Mouse (Mus musculus) left cerebral cortex, postnatal 10 days (tissue): ENCODE results near the gene Kcnip2. TPM values are rescaled to one million over a fixed set of nuclear protein-coding genes. Genes with fewer than 3 reads are reported as not detected.

Experiments
- DNase-seq, 2 experiments: peaks; one replicate each; pipeline ENCODE4 v3.0.0; 2021 to 2022; ENCODE audit warnings: low spot score in 2 of 2, mixed read lengths in 1 of 2; ENCODE audit errors: extremely low spot score in 1 of 2
- intact Hi-C: fragments of 180-260 bp; cut with DNase I; formaldehyde crosslinking; loops from one replicate; pipeline ENCODE4 v1.15.1; 2025
- total RNA-seq, 2 experiments: library from RNA; stranded (reverse); gene quantifications; 2 replicates each; pipeline ENCODE4 v1.2.3; 2021

Gene Kcnip2
- 100 to 1,000 TPM; 114 to 127 TPM for total RNA-seq

DNA sequence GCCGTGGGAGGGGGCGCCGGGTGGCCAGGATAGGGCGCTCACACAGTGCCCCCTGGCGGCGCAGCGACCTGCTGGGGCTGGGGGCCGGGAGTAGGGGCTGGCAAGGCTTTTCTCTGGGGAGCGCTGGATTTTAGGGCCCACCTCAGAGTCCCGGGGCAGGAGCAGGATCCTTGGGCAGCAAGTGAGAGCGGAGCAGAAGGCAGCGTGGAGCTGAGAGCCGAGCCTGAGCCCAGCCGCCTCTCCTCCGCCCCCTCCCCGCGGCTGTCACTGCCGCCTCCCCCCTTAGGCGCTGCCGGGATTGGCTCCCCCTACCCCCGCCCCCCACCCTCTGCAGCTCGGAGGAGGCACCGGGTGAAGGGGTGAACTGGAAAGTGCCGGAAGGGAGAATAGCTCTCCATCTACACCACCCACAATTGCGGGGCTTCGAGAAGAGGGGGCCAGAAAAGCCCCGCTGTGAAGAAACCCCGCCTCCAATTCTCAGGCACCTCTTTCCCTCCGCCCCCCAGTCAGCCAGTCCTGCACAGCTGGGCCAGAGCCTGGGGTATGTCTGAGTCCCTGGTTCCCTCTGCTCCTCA lies at the start of gene Kcnip2:
Gene Kcnip2, minus strand, starts transcription at position 231 of the 575 bp plus-strand sequence.
- peak; percentile 31 to 77 for DNase-seq
- intact Hi-C loops = loop anchor here (10.0 kb wide), 1 partner anchor 199 kb away; no protein-coding TSS in a partner anchor

DNA sequence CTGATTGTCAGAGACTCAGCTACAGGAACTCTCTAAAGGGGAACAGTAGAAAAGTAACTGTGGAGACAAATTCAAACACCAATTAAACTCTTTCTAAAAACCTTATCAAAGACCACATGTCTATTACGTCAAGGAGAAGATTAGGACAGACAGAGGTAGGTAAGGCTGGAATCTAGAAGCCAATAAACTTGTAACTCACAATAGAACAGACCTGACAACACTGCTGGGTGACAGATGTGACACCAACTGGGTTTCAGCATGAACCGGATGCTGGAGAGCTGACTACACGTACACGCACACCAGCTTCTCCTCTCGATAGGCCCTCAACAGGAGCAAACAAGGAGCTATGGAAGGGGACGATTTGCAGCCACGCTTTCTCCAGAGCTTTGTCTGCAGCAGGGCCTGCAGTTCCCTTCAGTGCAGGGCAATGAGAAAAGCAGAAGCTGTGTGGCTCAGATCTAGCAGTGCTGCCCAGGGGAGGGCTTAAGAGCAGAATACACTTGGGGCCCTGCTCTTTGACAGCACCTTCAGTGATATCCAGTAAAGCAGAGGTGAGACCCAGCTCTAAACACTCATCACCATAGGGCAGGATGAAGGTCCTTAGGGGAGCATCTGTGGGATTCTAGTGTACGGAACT lies 39.5 kb upstream of the Kcnip2 start:
- no peak for DNase-seq
- intact Hi-C loops = no loop called here

DNA sequence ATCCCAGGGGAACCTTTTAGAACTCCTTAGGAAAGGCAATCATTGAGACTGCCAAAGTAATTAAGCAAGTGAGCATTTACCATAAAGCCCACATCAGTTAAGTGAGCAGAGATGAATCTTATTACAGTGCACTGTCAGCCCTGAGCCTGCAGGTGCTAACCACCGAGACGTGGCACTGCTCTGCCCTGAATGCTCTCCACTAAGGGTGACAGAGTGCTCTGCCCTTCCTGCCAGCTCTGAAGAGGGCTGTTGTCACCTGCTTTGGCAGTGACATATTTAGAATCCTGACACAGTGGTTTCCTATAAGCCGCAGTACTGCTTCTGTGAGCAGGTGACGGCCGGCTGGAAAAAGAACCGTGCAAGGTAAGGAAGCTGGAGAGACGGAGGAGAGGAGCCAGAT lies 38.7 kb upstream of the Kcnip2 start:
- no peak for DNase-seq
- intact Hi-C loops = no loop called here

DNA sequence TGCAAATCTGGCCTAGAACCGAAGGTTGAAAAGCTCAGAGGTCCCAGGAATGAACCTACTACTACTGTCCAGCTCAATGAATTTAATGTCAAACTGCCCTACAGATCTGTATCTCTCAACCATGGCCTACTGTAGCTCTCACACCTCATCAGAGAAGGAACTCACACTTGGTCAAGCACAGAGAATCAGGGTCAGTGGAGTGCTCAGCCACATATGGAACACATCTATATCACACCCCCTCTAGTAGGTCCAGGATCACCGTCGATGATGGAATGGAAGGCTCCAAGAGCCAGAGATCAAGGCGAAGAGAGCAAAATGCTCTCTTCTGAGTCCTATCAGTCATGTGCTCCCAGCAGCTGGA lies 31.9 kb upstream of the Kcnip2 start:
- DNase-seq = no peak
- intact Hi-C loops = no loop called here

DNA sequence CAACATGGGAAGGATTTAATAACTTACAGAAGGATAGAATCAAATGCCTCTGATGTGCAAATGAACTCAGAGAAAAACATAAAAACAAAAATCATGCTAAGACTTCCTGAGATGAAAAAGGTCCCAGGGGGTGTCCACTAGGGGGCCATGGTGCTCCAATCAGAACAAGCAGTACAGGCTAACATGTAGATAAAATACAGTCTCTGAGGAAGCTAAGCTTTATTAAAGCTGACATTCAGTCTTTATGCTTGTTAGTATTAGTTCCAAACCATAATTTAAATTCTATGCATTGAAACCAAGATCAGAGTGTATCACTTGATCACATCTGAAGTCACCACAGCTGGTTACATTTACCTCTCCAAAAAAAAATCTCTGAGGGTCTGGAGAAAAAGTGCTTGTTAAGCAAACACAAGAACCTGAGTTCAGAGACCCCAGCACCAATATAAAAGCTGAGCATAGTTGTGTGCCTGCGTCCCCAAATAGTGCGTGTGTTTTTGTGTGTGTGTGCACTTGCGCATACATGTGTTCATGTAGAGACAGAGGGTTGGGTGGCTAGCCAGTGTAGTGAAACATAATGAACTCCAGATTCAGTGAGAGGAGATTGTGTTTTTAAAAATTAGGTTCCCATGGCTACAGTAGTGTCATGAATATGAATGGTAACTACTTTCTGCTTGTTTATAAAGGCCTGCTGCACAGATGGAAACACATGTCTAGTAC lies 31.3 kb upstream of the Kcnip2 start:
- intact Hi-C loops = no loop called here
- no peak for DNase-seq

DNA sequence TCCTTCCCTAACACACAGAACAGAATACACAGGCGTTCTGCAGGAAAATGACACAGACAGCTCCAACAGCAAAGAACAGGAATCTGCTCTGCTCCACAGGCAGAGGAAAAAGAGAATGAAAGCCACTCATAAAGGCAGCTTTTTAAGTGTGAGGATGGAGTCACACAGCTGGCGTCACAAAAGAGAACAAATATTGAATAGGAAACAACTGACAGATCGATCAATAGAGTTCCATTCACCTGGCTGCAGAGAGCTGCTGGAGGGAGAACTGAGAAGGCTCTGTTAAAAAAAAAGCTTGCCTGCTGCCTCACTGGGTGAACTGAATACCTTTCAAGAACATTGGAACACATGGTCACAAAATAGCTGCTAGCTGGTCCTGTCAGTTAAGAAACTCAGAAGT lies 28.3 kb upstream of the Kcnip2 start:
- intact Hi-C loops = no loop called here
- DNase-seq = no peak

DNA sequence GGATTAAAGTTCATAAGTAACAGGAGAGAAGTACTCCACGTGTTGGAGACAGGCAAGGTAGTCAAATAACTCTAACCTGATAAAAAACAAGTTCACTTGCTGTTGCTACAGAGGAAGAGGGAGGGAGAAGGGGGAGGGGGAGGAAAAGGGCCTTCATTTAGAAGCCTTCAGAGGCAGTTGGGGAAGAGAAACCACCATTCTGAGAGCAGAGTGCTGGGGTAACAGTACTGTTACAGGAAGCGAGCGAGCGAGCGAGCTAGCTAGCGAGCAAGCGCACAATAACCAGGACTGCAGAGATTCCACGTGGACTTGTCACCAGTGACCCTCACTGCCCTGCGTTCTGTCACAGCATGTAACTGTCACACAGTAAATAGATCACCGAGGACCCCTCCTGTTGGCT lies 27.6 kb upstream of the Kcnip2 start:
- intact Hi-C loops = no loop called here
- DNase-seq = no peak

DNA sequence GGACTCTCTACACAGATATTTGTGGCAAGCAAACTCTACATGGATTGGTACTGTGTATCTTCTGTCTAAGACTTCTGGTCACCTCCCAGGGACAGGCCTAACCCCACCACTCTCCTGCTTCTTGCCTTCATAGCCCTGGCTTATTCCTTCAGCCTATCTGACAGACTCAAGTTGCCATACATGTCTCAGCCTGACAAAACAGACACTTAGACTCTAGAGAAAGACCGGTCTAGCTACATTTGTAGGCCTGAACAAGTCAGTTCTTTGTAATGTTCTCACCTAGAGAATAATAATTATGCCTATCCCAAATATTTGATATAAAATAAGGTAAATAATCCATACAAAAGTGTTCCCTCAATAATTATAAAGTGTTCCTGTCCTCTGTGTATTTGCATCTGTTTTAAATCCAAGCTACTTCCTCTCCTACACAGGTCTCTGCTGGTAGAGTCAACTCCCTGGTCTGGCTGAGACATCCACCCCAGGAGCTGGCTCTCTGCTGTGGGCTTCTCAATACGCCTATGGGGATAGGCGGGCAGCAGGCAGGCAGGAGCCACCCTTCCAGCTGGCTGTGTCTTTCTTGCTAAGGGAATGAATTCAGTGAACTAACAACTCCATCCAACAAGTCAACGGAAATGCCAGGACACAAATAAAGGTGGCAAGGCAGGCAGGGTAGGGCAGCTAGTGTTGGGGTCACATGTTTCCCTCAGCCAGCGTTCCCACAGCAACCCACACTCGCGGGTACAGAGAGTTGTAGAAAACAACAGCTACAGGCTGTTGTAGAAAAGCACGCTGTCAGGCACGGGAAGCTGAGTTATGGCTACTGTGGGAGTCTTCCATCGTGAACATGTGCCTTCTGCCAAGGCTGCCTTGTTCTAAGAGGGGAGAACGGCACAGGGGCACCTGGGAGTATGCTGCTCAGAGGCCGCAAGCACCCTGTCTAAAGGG lies 21.5 kb upstream of the Kcnip2 start:
- intact Hi-C loops = no loop called here
- no peak for DNase-seq

DNA sequence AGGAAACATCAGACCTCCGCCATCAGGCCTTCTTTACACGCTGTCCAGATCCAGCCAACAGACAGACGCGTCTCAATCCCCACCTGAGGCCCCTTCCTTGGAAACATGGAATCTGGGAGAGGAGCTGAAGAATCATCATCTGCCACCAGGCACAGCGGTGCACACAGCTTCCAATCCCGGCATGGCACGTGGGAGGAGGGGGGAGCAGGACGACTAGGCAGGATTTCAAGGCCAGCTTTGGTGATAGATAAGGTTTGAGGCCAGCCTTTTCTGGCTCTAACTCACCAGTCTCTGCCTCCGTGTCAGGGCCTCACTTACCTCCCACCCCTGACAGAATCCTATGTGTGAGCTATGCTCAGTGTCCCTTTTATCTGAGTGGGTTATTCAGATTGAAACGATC lies 19.6 kb upstream of the Kcnip2 start:
- DNase-seq = no peak
- intact Hi-C loops = no loop called here

DNA sequence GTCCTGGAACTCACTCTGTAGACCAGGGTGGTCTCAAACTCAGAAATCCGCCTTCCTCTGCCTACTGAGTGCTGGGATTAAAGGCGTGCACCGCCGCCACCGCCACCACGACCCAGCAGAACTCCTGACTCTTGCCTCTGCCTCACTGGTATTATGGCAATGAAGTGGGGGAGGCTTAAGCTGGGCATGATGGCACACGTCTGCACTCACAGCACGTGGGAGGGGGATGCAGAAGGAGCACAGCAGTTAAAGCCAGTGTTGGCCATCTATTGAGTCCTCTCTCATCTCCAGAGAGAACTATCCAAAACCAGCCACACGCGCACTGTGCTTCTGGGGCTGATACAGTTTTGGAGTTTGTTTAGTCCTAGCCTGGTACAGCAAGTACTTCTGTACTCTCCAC lies 17.8 kb upstream of the Kcnip2 start:
- intact Hi-C loops = no loop called here

DNA sequence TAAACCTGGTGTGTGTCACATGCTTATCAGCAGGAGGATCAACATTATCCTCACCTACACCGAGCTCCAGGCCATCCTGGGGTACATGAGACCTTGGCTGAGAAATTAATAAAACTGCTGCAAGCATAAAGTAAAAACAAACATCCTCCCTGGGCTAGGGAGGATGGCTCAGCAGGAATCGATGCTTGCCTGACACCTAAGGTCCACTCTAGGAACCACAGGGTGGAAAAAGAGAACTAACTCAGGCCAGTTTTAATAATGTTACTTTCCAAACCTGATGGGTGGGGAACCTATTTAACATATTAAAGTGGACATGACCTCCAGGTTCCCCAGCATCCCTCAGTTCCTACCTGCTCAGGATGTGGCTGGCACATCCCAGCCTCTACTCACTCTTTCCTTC lies 14.8 kb upstream of the Kcnip2 start:
- intact Hi-C loops = no loop called here
- DNase-seq = no peak

More for the DNA sequence above, 17.8 kb upstream of the Kcnip2 start:
- no peak for DNase-seq

DNA sequence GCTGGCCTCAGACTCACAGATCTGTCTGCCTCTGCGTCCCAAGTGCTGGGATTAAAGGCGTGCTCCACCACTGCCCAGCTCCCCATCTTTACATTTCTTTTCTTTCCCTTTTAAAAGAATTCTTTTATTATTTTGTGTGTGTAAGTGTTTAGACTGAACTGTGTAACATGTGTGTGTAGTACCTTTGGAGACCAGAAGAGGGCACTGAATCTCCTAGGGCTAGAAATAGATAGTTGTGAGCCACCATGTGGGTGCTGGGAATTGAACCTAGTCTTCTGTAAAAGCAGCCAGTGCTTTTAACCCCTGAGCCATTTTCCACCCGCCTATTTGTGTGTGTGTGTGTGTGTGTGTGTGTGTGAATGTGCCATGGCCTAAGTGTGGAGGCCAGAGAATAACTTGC lies 11.9 kb upstream of the Kcnip2 start:
- DNase-seq = no peak
- intact Hi-C loops = no loop called here

DNA sequence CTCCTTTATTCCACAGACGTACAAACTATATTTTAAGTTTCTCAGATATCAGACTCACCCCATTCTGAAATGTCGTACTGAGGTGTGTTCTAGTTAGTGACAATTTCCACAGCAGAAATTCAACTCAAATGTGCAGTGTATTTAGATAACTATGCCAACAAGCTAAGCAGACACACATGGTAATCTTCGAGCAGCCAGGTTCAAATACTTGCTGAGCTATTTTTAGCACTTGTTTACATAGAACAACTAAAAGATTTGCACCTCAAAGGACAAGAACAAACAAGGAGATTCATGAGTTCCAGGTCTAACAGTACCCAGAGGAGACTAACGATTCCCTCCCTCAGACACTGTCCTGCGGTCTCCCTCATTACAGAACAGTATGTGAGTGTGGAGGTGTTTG lies 11.3 kb upstream of the Kcnip2 start:
- intact Hi-C loops = no loop called here
- no peak for DNase-seq

DNA sequence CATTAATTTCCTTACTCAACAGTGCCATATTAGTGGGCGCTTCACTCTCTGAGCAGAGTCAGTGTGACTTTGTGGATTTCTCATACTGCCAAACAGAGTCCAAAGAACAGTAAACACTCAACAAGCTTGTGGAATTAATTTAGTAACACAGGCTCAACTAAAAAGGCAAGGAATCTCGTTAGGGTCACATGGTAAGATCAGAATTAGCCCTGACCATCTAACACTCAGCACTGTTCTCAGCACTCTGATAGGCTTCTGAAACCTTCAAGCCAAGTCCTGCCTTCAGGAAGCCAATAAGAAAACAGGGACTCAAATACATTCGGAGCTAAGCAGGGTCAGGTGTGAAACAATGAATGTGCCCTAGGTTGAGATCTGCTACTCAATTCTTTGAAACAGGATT lies 10.3 kb upstream of the Kcnip2 start:
- DNase-seq = no peak
- intact Hi-C loops = no loop called here

DNA sequence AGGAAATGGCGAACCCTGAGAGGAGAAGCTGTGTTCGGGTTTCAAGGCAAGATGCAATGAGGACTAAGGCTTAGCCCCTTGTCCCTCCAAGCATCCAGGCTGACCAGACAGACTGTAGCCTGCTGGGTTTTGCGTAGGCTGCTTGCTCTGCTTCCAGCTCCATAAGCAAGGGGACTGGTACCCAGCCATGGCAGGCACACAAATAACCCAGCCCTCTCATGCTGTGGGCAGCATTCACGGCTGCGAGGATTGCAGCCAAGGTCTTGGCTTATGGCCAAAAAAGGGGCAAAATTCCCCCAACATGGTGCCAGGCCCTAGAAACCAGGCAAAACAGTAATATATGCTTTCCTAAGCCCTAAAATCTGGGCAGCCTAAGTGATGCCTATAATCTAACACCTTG lies 6.0 kb upstream of the Kcnip2 start:
- intact Hi-C loops = no loop called here
- DNase-seq = no peak

DNA sequence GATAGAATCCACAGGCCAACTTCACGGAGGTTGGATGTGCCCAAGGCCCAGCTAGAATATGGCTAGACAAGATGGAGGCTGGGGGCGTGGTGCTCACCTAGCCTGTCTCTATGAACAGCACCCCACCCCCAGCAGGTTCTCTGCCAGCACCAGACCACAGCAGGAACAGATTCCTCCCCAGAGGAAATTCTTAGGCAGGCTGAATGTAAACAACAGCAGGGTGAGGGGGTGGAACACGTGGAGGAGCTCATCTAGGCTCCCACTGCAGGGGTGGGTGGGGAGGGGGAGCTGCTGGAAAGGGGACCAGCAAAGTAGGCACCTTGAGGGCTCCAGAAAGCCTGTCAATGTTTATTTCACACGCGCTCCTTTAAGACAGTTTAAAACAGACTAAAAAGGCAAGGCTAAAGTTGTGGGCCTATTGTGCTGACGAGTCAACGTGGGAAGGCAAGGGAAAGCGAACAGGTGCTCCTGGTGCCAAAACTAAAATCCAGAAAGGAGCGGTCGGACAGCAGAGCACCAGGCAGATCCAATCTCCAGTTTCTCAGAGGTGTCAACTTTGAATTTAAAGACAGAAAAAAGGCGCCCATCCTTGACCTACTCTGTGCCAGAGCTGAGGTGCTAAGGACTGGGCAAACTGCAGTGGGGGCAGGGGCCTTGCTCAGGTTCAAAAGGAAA lies 2.1 kb upstream of the Kcnip2 start:
- intact Hi-C loops = loop anchor here (10.0 kb wide), 1 partner anchor 197 kb away; no protein-coding TSS in a partner anchor
- no peak for DNase-seq

DNA sequence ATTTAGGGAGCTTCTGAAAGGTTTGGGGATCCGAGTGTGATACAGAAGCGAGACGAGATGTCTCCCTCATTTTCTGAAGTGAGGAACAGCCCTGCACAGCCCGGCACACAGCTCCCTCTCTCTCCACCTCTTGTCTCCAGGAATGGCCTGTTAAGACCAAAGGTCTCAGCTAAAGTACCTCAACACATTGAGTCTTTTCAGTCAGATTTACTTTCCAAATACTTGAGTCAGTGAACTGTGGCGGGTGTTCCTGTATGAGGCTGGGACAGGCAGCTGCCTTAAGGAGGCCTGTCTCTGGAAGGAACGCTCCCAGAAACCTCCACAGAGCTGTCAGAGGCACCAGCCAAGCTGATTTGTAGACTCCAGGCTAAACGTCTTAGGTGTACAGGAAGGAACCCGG lies 866 bp upstream of the Kcnip2 start:
- intact Hi-C loops = loop anchor here (10.0 kb wide), 1 partner anchor 198 kb away; no protein-coding TSS in a partner anchor
- no peak for DNase-seq

DNA sequence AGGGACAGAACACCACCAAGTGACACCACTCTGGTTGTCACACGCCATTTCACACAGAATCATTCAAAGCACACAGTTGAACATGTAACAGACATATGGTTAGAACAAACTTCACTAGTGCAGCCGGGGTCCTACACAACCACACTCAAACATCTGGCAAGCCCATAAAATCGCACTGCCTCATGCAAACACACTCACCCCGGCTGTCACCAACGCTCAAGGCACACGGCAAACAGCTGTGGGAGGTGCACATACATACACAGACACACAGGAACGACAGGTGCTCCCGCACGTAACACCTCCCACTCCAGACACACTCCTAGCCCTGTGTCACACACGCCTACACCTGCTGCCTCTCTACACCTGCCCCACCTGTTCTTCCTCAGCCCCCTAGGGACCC lies 691 bp downstream of the Kcnip2 start:
- no peak for DNase-seq
- intact Hi-C loops = loop anchor here (10.0 kb wide), 1 partner anchor 200 kb away; no protein-coding TSS in a partner anchor

DNA sequence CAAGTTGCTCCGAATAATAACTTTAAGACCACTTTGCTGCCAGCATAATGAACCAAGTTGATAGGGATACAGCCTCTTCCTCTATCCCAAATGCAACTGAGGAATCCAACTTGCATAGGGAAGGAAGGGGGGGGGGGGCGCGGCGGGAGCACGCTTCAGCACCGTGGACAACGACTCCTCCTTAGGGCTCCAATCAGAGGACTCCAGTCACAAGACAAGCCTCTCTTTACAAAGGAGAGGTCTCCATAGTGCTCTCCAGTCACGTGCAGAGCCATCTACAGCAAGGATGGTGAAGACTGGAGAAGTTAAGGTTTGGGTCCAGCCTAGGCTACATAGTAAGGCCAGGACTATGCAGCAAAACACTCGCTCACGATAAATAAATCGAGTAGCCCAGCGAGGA lies 2.1 kb downstream of the Kcnip2 start:
- intact Hi-C loops = loop anchor here (2.0 to 10.0 kb wide), 2 partner anchors 139 to 201 kb away; no protein-coding TSS in a partner anchor
- DNase-seq = no peak
